Mouse (Mus musculus): ENCODE data around the gene Rpl37.

DNA sequence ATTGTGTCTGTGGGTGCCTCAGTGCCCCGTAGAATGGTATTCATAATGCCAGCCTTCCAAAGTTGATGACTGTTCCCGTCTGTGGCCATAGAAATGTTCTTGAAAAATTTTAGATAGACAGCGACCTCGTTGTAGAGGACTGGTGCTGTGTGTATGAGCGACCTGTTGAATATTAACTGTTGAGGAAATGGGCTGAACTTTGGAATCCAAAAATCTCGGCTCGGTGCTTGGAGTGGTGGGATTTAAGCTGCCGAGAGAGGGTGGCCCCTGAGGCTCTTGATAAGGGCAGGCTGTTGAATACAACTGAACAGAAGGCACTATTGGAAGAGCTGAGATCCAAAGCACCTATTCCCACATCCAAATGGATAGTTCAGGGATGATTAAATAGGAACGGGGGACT, 38.2 kb downstream of the Rpl37 start:
- no peak for TF ChIP-seq CTCF (IDR thresholded peaks at IDR 0.05)
- no peak for TF ChIP-seq EP300 (IDR thresholded peaks at IDR 0.05)

Data from lung, postnatal 0 days (tissue).